Mouse (Mus musculus) testis, adult 2 months (tissue): ENCODE data around the gene Rab40c. TPM values are rescaled to one million over a fixed set of nuclear protein-coding genes. Genes with fewer than 3 reads are reported as not detected.
A peak's percentile ranks its signal among the peaks of the same experiment; 100 is the strongest.
"Not testable (repeated sequence)": the region's sequence is repeated elsewhere in the genome, so short reads cannot be mapped to it uniquely, and the experiment has no call there.

Experiments
- H3K27ac ChIP-seq: fragments of 200-500 bp; 2 replicates; pipeline ENCODE4 v1.5.1; 2012; ENCODE audit warnings: low read depth, low read length; ENCODE audit not compliant: control insufficient read depth, insufficient read depth
- H3K27me3 ChIP-seq: fragments of 200-500 bp; 2 replicates; pipeline ENCODE4 v1.6.1; 2012; ENCODE audit warnings: mild to moderate bottlenecking, low read length, moderate library complexity; ENCODE audit not compliant: control insufficient read depth, insufficient read depth
- H3K36me3 ChIP-seq: fragments of 200-500 bp; 2 replicates; pipeline ENCODE4 v1.6.1; 2012; ENCODE audit warnings: mild to moderate bottlenecking, low read length; ENCODE audit not compliant: control insufficient read depth, insufficient read depth
- H3K4me1 ChIP-seq: fragments of 200-500 bp; 2 replicates; pipeline ENCODE4 v1.6.1; 2012; ENCODE audit warnings: low read length; ENCODE audit not compliant: control insufficient read depth, insufficient read depth
- H3K4me3 ChIP-seq: fragments of 200-500 bp; 2 replicates; pipeline ENCODE4 v1.5.1; 2012; ENCODE audit warnings: low read depth, mild to moderate bottlenecking, low read length, moderate library complexity, mixed read lengths; ENCODE audit not compliant: control insufficient read depth
- CTCF ChIP-seq: fragments of 200-500 bp; IDR thresholded peaks from 2 replicates; pipeline ENCODE4 v1.5.1; 2012; ENCODE audit warnings: low read depth, mild to moderate bottlenecking, inconsistent platforms, low read length, moderate library complexity; ENCODE audit not compliant: control insufficient read depth, insufficient read depth, insufficient replicate concordance
- POLR2A ChIP-seq: fragments of 200-500 bp; IDR thresholded peaks from 2 replicates; pipeline ENCODE4 v1.6.1; 2012; ENCODE audit warnings: low read depth, mild to moderate bottlenecking, inconsistent platforms, low read length, moderate library complexity; ENCODE audit not compliant: control insufficient read depth
- polyA plus RNA-seq: library from polyadenylated mRNA; depleted of rRNA; stranded (reverse); fragments of >200 nt; gene quantifications from 2 replicates; pipeline ENCODE4 v1.2.3, GENCODE M21; 2012

The Rab40c gene
- polyA plus RNA-seq, 1 experiment = 31.9 TPM

- peak; percentile 23; the same call in 1 of the 2 replicates for TF ChIP-seq CTCF
- peak; percentile 71; the same call in 1 of the 2 replicates for TF ChIP-seq POLR2A
- H3K4me1 ChIP-seq = peaks cover 23% of the 10 kb centered on the region
- H3K4me3 ChIP-seq = peak overlapping the region; percentile 95
- peak overlapping the region; percentile 69 for H3K27ac ChIP-seq
- no peaks in the 10 kb centered on the region for H3K36me3 ChIP-seq
- no peaks in the 10 kb centered on the region for H3K27me3 ChIP-seq
Observed at GRCm38 (mm10) chr17:25875171-25876136, 44.1 kb downstream of the Rab40c start.

- Histone ChIP-seq H3K4me1 (peaks cover 23% of the 10 kb centered on the region), H3K27ac (peak within 1 kb of the TSS; percentile 69), H3K4me3 (peak within 1 kb of the TSS; percentile 95), H3K36me3 (no peaks in the 10 kb centered on the region), H3K27me3 (no peaks in the 10 kb centered on the region)
- no peak for TF ChIP-seq POLR2A
- no peak for TF ChIP-seq CTCF
Observed at GRCm38 (mm10) chr17:25874721-25875170, 44.8 kb downstream of the Rab40c start, which contains the start of gene Mettl26. Gene Mettl26, plus strand, starts transcription at chr17:25875074.

GRCm38 (mm10) chr17:25874148-25874720 is 45.3 kb downstream of the Rab40c start:
- TF ChIP-seq CTCF = no peak
- TF ChIP-seq POLR2A = no peak
- Histone ChIP-seq H3K4me3 (peak overlapping the region; percentile 95), H3K36me3 (no peaks in the 10 kb centered on the region), H3K27me3 (no peaks in the 10 kb centered on the region), H3K4me1 (peaks cover 23% of the 10 kb centered on the region), H3K27ac (peak overlapping the region; percentile 3; the same call in 1 of the 2 replicates)

GRCm38 (mm10) chr17:25873405-25874147 is 46.0 kb downstream of the Rab40c start:
- no peak for TF ChIP-seq CTCF
- TF ChIP-seq POLR2A = no peak
- Histone ChIP-seq H3K27me3 (no peaks in the 10 kb centered on the region), H3K36me3 (no peaks in the 10 kb centered on the region), H3K4me1 (peaks cover 23% of the 10 kb centered on the region), H3K4me3 (peak overlapping the region; percentile 95), H3K27ac (no peak overlapping the region)

GRCm38 (mm10) chr17:25872676-25873075 is 46.9 kb downstream of the Rab40c start:
- TF ChIP-seq CTCF = no peak
- no peak for TF ChIP-seq POLR2A
- no peaks in the 10 kb centered on the region for H3K36me3 ChIP-seq
- H3K27ac ChIP-seq = no peak overlapping the region; the same call in 1 of the 2 replicates
- H3K4me1 ChIP-seq = peaks cover 27% of the 10 kb centered on the region
- no peaks in the 10 kb centered on the region for H3K27me3 ChIP-seq
- H3K4me3 ChIP-seq = no peak overlapping the region

- not testable (repeated sequence) for H3K4me3 ChIP-seq, H3K36me3 ChIP-seq, H3K27me3 ChIP-seq, H3K27ac ChIP-seq
- H3K4me1 ChIP-seq = peaks cover 27% of the 10 kb centered on the region
Observed at GRCm38 (mm10) chr17:25871566-25871965, 48.0 kb downstream of the Rab40c start.

GRCm38 (mm10) chr17:25869954-25870353 is 49.6 kb downstream of the Rab40c start:
- TF ChIP-seq POLR2A = no peak
- peaks cover 21% of the 10 kb centered on the region for H3K4me1 ChIP-seq

More at GRCm38 (mm10) chr17:25869954-25870353, 49.6 kb downstream of the Rab40c start:
- Histone ChIP-seq H3K4me3 (no peak overlapping the region), H3K27ac (no peak overlapping the region), H3K36me3 (no peaks in the 10 kb centered on the region), H3K27me3 (no peaks in the 10 kb centered on the region)
